Mouse (Mus musculus) embryonic fibroblast, embryonic 13.5 days (primary cell): ENCODE results near the gene Gm8126. TPM values are rescaled to one million over a fixed set of nuclear protein-coding genes. Genes with fewer than 3 reads are reported as not detected.
"Not testable (repeated sequence)": the region's sequence is repeated elsewhere in the genome, so short reads cannot be mapped to it uniquely, and the experiment has no call there.

Experiments
- H3K27ac ChIP-seq: 2 replicates; pipeline ENCODE4 v1.5.1; 2012; ENCODE audit warnings: low read length, control low read depth, inconsistent platforms; ENCODE audit not compliant: insufficient read depth
- H3K4me1 ChIP-seq: 2 replicates; pipeline ENCODE4 v1.6.1; 2011; ENCODE audit warnings: low read length; ENCODE audit not compliant: control insufficient read depth, insufficient read depth
- H3K4me3 ChIP-seq: 2 replicates; pipeline ENCODE4 v1.5.1; 2011; ENCODE audit warnings: mild to moderate bottlenecking, control low read depth, low read length; ENCODE audit not compliant: insufficient read depth
- polyA plus RNA-seq: library from polyadenylated mRNA; stranded (reverse); fragments of >200 nt; gene quantifications from 2 replicates; pipeline ENCODE4 v1.2.4, GENCODE M21; 2011; ENCODE audit warnings: low read depth; ENCODE audit not compliant: missing spikeins, insufficient read length

Gene Gm8126
- not detected in 2 replicates for polyA plus RNA-seq

DNA sequence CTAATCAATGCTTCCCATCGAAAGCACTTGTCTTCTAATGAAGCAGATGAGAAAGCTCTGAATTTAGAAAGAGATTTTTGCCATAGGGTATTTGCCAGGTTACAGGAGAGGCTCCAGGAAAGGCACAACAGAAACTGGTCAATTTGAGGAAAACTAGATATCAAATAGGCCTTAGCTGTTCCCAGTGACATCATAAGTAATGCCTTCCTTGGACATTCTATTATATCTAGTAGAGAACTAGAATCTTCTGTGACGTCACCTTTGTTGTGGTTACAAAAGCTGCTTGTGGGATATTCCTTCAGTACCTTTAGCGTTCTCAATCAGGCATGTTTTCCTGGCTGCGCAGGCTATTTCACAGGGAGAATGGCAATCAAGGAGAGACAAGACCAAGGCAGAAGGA, at the start of gene Gm8126:
Gene Gm8126, plus strand, starts transcription at position 301 of the 400 bp plus-strand sequence.
- H3K4me1 ChIP-seq, H3K27ac ChIP-seq, H3K4me3 ChIP-seq: not testable (repeated sequence)

DNA sequence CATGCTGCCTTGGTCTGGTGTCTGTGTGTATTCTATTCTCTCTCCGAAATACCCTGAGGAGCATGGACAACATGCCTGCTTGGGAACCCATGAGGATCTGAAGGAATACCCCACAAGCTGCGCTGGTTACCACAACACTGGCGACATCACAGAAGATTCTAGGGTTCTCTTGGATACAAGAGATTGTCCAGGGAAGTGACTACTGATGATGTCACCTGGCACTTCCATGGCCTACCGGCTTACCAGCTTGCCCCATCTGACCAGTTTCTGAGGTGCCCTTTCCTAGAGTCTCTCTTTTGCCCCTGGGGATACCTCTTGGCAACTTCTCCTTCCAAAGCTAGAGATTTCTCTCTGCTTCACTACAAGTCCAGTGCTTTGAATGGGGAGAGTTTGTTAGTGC, 23.2 kb upstream of the Gm8126 start, which contains the start of gene Gm8122:
Gene Gm8122, minus strand, starts transcription at position 101 of the 400 bp plus-strand sequence.
- not testable (repeated sequence) for H3K4me3 ChIP-seq

DNA sequence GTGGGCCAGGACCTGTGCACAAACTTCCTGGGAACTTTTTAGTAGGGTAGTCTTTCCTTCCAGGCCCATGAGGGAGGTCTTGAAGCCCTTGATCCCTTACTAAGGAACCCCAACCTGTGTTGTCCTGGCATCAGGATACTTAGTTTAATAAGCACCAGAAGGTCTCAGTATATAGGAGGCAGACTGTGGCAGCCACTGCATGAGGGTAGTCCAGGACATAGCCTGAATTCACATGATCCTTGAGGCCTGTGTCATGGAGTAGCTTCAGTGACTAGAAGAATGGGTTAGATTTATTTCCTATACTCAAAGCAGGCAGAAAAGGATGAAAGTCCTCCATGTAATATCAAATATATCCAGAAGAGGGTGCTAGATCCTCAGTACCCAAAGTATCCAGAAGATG, 20.7 kb upstream of the Gm8126 start:
- not testable (repeated sequence) for H3K27ac ChIP-seq, H3K4me1 ChIP-seq

More for the DNA sequence above, 23.2 kb upstream of the Gm8126 start, which contains the start of gene Gm8122:
- not testable (repeated sequence) for H3K4me1 ChIP-seq, H3K27ac ChIP-seq

DNA sequence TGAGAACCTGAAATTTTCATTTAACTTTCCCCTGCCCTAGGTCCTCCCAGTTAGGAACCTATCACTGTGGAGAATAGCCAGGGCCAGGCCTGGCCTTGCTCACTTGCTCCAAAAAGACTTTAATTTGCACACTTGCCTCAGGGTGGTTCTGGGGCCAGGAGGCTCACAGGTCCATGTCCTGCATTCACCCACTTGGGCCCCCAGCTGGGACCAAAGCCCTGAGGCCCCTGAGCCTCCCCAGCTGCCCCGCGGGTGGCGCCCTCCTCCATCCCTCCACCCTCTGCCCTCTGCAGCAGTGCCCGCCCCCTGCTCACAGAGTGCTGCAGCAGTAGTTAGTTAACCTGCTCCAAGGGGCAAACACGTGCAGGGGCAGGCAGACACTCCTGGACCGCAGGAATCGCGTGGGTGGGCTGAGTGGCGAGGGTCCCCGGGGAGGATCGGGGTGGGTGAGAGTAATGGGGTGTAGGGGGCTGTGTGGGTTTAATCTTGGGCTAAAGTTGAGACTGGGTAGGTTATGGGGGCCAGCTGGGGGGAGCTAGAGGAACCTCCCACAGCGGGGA, 8.8 kb upstream of the Gm8126 start:
- H3K4me1 ChIP-seq, H3K27ac ChIP-seq, H3K4me3 ChIP-seq: not testable (repeated sequence)

More for the DNA sequence above, 20.7 kb upstream of the Gm8126 start:
- H3K4me3 ChIP-seq = not testable (repeated sequence)

DNA sequence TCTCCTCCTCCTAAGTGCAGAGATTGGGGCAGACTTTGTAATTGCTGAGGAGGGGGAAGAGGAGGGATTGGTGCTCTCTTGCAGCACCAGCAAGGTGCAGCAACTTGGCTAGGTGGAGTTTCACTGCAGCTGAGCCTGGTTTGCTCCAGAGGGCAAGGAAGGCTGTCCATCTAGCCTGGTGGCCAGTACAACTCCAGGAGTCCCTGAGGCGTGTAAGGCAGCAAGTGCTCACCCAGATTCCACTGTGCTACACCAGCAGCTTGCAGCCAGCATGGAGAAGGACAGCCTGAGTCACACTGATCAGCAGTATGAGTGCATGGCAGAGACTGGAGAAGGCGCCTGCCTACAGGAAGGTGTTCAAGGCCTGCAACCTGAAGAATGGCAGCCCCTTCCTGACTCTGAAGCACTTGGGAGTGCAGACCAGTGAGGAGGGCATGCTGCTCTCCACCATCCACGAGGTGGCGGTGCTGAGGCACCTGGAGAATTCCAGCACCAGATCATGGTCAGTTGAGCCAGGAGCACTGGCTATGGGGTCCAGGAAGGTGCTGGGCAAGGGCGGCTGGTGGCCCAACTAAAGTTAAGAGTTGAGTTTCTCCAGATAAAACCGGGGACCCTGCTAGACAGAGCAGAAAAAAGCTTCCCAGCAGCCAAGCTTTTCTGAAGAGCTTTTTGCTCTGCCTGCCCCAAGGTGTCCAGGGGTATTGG, 7.7 kb upstream of the Gm8126 start:
- not testable (repeated sequence) for H3K4me1 ChIP-seq, H3K4me3 ChIP-seq, H3K27ac ChIP-seq

DNA sequence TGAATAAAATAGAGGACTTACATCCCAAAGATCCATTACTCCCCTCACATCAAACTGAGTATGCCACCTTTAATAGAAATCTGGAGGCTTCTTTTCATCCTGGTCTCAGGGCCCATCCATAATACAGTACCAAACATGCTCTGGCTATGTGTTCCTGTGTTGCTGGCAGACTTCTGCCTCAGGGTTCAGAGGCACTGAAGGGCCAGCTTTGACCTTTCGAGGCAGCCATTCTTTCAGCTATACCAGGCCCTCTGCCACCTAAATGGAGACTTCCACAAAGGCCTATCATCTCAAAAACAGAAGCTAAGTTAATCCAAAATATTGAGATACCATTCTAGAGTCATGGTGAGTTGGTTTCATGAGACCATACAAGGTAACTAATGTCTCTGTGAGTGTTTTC, 1.9 kb upstream of the Gm8126 start:
- H3K27ac ChIP-seq, H3K4me3 ChIP-seq, H3K4me1 ChIP-seq: not testable (repeated sequence)

DNA sequence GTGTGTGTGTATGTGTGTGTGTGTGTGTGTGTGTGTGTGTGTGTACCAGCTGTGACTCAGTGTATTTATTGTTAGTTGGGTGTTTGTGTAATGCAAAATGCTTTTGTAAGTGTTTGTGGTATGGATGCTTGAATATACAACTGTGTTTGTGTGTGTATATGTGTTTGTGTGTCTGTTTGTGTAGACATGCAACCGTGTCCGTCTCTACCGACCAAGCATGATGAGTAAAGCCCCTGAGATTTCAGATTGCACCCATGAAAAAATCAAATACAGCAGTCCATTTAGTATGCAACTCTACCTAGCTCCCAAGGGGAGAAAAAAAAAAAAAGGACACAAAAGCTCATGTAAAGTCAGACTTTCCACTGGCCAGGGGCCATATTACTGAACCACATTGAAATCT, 5.0 kb downstream of the Gm8126 start:
- H3K4me3 ChIP-seq, H3K4me1 ChIP-seq, H3K27ac ChIP-seq: not testable (repeated sequence)

DNA sequence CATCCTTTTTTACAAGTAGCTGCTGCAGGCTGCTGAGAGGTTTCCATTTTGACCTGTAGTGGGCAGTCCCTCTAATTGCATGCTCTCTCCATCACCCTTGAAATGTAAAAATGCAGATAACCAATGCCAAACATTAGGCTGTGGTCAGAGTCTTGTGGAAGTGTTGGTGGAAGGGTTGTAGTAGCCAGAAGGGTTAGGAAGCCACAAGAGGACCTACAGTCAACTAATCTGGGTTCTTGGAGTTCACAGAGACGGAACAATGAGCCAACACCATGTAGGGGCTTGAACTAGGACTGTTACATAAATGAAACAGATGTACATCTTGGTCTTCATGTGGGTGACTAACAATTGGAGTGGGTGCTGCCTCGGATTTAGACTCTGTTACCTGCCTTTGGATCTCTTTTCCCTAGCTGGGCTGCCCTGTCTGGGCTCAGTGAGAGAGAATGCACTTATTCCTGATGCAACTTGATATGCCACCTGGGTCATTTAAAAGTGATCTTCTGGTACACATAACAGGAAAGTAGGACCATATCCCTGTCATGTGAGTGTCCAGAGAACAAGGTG, 10.2 kb downstream of the Gm8126 start:
- not testable (repeated sequence) for H3K27ac ChIP-seq, H3K4me3 ChIP-seq, H3K4me1 ChIP-seq

DNA sequence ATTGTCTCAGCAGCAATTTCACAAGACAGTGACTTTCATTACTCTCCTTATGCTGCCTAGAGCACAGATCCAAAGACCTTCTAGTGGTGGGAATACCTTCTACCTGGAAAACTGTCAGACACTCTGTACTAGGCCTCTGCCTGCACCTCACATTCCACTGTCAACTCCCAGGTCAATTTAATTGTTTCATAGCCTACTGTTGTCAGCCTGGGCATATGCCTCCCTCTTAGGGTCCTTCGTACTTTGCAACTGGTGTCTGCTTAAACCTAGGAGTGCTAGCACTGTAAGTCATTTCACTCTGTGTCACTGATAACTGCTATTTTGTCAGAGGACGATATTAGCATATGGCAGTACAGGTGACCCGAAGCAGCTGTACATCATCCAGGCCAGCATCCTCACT, 10.8 kb downstream of the Gm8126 start:
- H3K27ac ChIP-seq, H3K4me3 ChIP-seq, H3K4me1 ChIP-seq: not testable (repeated sequence)

DNA sequence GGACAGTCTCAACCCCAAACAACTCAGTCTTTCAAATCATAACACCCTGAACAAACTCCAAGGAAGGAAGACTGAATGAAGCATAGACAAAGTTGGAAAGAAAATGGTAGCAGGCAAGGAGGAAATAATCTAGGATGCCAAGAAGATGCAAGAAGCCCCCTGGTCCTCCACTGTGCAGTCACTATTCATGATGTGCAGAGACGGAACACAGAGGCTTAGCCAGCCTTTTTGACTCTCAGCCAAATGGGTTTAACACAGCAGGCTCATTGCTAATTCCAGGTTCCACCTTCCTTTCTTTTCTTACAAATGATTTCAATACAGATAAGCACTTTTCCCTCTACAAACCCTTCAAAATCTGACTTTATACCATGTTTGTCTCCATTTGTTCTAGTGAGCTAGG, 14.7 kb downstream of the Gm8126 start:
- H3K4me3 ChIP-seq, H3K4me1 ChIP-seq: not testable (repeated sequence)

DNA sequence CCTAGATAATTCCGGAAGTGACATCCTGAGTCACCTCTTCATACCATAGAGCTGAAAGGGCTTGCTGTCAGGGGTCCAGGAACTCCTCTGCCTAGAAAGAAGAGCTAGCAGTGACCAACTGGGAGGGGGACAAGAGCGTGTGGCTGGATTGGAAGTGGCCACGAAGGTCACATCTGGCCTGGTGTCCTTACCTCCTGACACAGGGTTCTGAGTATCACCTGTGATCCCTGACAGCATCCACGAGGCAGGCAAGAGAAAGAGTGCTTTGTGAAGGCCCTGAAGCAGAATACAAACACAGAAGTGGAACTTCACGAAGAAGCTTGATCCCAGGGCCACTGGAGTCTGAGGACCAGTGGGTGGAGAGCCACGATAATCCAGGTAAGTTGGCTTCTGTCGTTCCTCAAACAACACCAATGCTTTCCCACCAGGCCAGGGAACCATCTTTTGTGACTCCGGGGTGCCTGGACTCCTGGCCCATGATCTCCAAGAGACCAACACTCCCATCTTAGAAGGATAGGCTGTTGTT, 16.6 kb downstream of the Gm8126 start, which contains the start of gene Gm9732:
Gene Gm9732, plus strand, starts transcription at position 51 of the 526 bp plus-strand sequence.
- not testable (repeated sequence) for H3K4me3 ChIP-seq, H3K27ac ChIP-seq

More for the DNA sequence above, 14.7 kb downstream of the Gm8126 start:
- H3K27ac ChIP-seq = not testable (repeated sequence)

DNA sequence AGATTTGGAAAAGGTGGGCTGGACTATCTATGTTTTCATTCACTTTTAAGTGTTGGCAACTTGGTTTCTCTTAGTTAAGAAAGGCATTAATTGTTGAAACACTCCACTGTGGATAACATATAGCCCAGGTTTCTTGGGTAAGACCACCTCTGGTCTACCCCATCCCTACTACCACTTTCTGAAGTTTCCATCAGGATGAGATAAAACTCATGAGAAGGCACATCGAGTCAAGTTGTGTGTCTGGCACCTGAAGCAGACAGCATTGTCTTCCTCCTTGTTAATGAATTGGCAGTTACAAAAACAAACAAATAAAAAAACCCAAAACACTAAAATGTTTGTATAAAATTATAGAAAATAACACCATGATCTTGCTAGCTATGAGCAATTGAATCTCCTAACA, 17.3 kb downstream of the Gm8126 start:
- not testable (repeated sequence) for H3K4me3 ChIP-seq, H3K4me1 ChIP-seq, H3K27ac ChIP-seq

More for the DNA sequence above, 16.6 kb downstream of the Gm8126 start, which contains the start of gene Gm9732:
- not testable (repeated sequence) for H3K4me1 ChIP-seq

DNA sequence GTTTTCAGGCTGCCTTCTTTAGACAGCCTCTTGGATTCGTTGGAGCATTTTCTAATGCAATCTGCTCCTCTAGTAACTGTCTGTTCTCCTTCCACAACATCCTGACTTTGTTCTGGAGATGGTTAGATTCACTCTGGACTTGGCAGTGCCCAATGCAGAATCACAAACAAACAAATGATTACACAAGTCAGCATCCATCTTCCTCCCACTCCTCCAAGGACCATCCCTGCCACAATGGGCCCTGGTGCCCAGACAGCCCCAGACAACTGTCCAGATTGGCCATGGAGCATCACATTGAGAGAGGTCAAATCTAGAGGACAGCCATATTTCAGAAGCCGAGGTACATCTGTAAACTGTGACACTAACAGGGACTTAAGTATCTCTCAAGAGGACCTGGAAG, 19.0 kb downstream of the Gm8126 start:
- not testable (repeated sequence) for H3K4me1 ChIP-seq, H3K4me3 ChIP-seq, H3K27ac ChIP-seq

DNA sequence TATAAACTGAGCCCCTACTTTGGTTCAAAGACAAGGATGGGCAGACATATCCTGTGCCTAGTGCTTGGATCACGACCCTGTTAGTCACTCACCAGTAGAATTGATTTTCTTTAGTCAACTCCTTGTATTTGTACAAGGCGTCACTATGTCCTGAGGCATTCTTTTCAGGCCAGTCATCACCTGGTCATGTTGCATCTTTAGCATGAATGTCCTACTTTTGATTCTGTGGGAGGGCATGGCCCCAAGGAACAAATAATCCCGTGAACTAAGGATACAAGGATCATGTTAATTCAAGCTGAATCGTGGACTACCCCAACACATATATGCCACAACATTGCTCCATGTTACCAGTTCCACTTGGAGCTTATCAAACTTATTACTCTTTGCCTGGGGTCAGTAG, 19.7 kb downstream of the Gm8126 start:
- not testable (repeated sequence) for H3K4me1 ChIP-seq, H3K27ac ChIP-seq, H3K4me3 ChIP-seq

DNA sequence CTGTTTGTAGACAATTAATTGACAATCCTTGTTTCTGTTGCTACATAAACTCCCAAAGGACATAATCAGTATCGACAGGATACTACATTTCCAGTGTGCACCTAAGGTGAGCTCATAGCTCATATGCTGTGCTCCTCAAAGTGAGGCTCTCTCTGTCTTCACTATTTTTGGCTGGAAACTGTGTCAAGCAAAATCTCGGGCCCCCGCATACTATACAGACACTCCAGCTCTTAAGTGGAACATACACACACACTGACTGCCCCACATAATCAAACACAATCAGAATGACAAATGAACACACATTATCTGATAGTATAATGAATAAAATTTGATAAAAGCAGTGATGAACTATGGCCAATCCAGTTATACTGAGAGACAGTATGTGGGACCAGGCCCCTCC, 20.2 kb downstream of the Gm8126 start:
- H3K4me3 ChIP-seq, H3K27ac ChIP-seq, H3K4me1 ChIP-seq: not testable (repeated sequence)

DNA sequence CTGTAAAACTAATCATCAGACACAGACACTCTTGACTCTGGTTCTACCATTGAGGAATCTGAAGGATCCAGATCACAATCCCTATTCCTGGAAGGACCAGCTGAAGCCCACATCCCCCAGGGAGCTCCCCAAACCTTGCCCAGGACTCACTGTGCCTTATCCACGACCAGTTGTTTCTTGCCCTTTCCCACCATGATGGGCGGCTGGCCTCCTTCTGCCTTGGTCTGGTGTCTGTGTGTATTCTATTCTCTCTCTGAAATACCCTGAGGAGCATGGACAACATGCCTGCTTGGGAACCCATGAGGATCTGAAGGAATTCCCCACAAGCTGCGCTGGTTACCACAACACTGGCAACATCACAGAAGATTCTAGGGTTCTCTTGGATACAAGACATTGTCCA, 35.1 kb downstream of the Gm8126 start, which contains the start of gene Gm8127:
Gene Gm8127, minus strand, starts transcription at position 330 of the 400 bp plus-strand sequence.
- not testable (repeated sequence) for H3K27ac ChIP-seq, H3K4me1 ChIP-seq, H3K4me3 ChIP-seq
